Mouse (Mus musculus): Measurements from ENCODE around the gene Cd83.

GRCm38 (mm10) chr13:43807272-43807675 is 22.7 kb downstream of the Cd83 start:
- no peak for TF ChIP-seq HCFC1 (IDR thresholded peaks at IDR 0.05; ENCODE audit: borderline replicate concordance, insufficient read depth, low read length)
- no peak for TF ChIP-seq CHD2 (IDR thresholded peaks at IDR 0.05; ENCODE audit: low read depth, low read length)
- TF ChIP-seq ZC3H11A (IDR thresholded peaks at IDR 0.05; ENCODE audit: borderline replicate concordance, low read depth, low read length): no peak
- no peak for TF ChIP-seq MAFK (IDR thresholded peaks at IDR 0.05; ENCODE audit: insufficient read depth, low read depth, low read length)
- no peak for TF ChIP-seq ZNF384 (IDR thresholded peaks at IDR 0.05; ENCODE audit: low read depth, low read length)

Data from ES-E14 (cell line).